Mouse (Mus musculus) kidney, adult 2 months (tissue): ENCODE measurements around the gene Methig1.
"Not testable (repeated sequence)": the region's sequence is repeated elsewhere in the genome, so short reads cannot be mapped to it uniquely, and the experiment has no call there.

Experiments used
- CTCF ChIP-seq: fragments of 200-500 bp; conservative IDR thresholded peaks from 2 replicates; pipeline ENCODE4 v1.5.1; 2011; ENCODE audit warnings: low read depth, mild to moderate bottlenecking, control low read depth, low read length, moderate library complexity, mixed read lengths; ENCODE audit not compliant: insufficient read depth, insufficient read length
- POLR2A ChIP-seq: fragments of 200-500 bp; IDR thresholded peaks from one replicate; pipeline ENCODE4 v1.6.1; 2011; ENCODE audit warnings: low read depth, low read length, control low read depth

DNA sequence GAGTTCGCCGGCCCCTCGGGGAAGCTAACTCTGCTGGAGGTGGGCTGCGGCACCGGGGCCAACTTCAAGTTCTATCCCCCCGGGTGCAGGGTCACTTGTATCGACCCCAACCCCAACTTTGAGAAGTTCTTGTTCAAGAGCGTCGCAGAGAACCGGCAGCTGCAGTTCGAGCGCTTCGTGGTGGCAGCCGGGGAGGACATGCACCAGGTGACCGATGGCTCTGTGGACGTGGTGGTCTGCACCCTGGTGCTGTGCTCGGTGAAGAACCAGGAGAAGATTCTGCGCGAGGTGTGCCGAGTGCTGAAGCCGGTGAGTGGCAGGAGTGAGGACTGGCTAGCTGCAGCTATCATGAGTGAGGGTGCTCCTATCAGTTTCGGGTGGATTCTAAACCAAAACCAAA lies 450 bp downstream of the Methig1 start:
- not testable (repeated sequence) for TF ChIP-seq CTCF, POLR2A
